Mouse (Mus musculus): Measurements from ENCODE around the gene Pgm5.

DNA sequence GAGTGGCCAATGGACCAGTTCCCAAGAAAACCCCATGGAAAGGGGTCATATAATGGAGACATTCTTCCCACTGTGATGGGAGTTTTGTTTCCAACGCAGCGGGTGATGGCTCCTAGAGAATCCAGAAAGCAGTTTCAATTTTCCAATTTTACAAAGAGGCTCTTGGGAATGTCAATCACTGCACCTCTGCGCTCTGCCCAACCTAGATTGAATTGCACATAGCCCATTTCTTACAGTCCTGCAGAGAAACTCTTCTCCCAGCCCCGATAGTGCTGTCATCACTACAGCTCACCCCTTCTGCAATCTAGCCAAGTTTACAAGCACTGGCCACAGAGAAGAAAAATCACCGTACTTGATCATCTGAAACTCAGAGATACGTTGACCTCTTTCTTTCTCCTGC, 119.0 kb downstream of the Pgm5 start:
- TF ChIP-seq POLR2A (IDR thresholded peaks at IDR 0.05; ENCODE audit: insufficient read depth, low read length) (no peak), EP300 (IDR thresholded peaks at IDR 0.05; ENCODE audit: insufficient read depth, low read depth, low read length) (no peak)

All from ES-Bruce4 (cell line).